Mouse (Mus musculus) erythroblast, embryonic 14.5 days (primary cell): ENCODE measurements around the gene Asz1. TPM values are rescaled to one million over a fixed set of nuclear protein-coding genes. Genes with fewer than 3 reads are reported as not detected.

Experiments used
- H3K27me3 ChIP-seq: 2 replicates; pipeline ENCODE4 v1.6.1; 2012; ENCODE audit warnings: inconsistent platforms; ENCODE audit not compliant: control insufficient read depth
- H3K36me3 ChIP-seq: 2 replicates; pipeline ENCODE4 v1.6.1; 2012; ENCODE audit warnings: mild to moderate bottlenecking, inconsistent platforms; ENCODE audit not compliant: control insufficient read depth
- H3K4me1 ChIP-seq: 2 replicates; pipeline ENCODE4 v1.6.1; 2012; ENCODE audit warnings: inconsistent platforms; ENCODE audit not compliant: control insufficient read depth
- H3K4me3 ChIP-seq: replicated peaks from 2 replicates; pipeline ENCODE3; 2012; ENCODE audit warnings: moderate library complexity, mild to moderate bottlenecking, inconsistent platforms
- H3K9me3 ChIP-seq: 2 replicates; pipeline ENCODE4 v1.6.1; 2012; ENCODE audit warnings: low read length, inconsistent platforms, mixed read lengths; ENCODE audit not compliant: control insufficient read depth
- GATA1 ChIP-seq: IDR thresholded peaks from 2 replicates; pipeline ENCODE4 v1.6.1; 2012; ENCODE audit warnings: low read length, inconsistent platforms, mixed read lengths
- TAL1 ChIP-seq: IDR thresholded peaks from 3 replicates; pipeline ENCODE4 v1.6.1; 2012; ENCODE audit warnings: low read length, inconsistent platforms, mixed read lengths
- polyA plus RNA-seq: library from polyadenylated mRNA; stranded (reverse); fragments of >175 nt; gene quantifications from 2 replicates; pipeline ENCODE4 v1.2.3, GENCODE M21; 2012

The Asz1 gene
- not detected in 2 replicates for polyA plus RNA-seq

DNA sequence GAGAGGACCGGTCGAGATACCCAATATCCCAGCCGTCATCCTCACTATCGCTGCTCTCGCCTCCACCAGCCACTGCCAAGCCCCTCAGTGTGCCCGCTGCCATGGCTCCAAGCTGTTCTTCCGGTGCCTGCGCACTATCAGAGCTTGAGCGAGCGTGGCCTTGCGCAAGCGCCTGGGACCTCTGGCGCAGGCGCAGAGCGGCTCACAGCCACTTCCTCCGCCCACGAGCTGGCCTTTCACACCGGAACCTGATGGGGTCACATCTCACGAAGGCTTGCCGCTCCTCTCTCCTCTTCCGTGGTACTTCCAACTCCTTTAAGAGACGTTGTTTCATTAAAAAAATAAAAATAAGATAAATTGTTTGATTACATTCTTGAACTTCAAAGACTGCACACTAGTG is at the start of gene Asz1:
Gene Asz1, minus strand, starts transcription at position 128 of the 400 bp plus-strand sequence.
- TF ChIP-seq TAL1 (no peak), GATA1 (no peak)

DNA sequence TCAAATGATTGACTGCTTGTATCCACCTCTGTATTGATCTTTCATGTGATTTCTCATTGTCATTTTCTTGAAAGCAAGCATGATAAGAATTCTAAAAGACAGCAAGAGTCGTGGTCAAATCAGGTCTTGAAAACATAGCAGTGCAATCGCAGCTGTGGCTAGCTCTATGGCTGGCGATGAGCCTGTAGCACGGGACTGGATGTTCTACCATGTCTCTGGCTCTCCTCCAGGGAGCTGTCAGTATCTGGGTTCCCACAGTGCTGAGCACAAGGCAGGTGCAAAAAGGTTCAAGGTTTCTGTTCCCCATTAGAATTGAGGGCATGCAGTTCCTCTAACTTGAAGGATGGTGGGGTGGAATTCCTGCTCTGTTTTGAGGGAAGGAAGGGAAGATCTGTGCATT is 44.2 kb upstream of the Asz1 start:
- no peak overlapping the region for H3K4me3 ChIP-seq
- TF ChIP-seq TAL1 (no peak), GATA1 (no peak)
- no peaks in the 10 kb centered on the region for H3K9me3 ChIP-seq
- no peaks in the 10 kb centered on the region for H3K36me3 ChIP-seq
- H3K27me3 ChIP-seq: no peaks in the 10 kb centered on the region
- no peaks in the 10 kb centered on the region for H3K4me1 ChIP-seq

More for the DNA sequence above, at the start of gene Asz1:
- no peaks in the 10 kb centered on the region; the same call in 1 of the 2 replicates for H3K9me3 ChIP-seq
- H3K36me3 ChIP-seq: no peaks in the 10 kb centered on the region
- no peak within 1 kb of the TSS for H3K4me3 ChIP-seq
- H3K4me1 ChIP-seq: no peaks in the 10 kb centered on the region
- H3K27me3 ChIP-seq: no peaks in the 10 kb centered on the region

GRCm38 (mm10) chr6:18135246-18135645 is 26.4 kb upstream of the Asz1 start:
- no peaks in the 10 kb centered on the region for H3K36me3 ChIP-seq
- no peak overlapping the region for H3K4me3 ChIP-seq
- H3K4me1 ChIP-seq: no peaks in the 10 kb centered on the region
- H3K9me3 ChIP-seq: no peaks in the 10 kb centered on the region
- no peaks in the 10 kb centered on the region for H3K27me3 ChIP-seq
- TF ChIP-seq GATA1: no peak
- TF ChIP-seq TAL1: no peak

- Histone ChIP-seq H3K4me1 (no peaks in the 10 kb centered on the region), H3K9me3 (no peaks in the 10 kb centered on the region), H3K36me3 (no peaks in the 10 kb centered on the region), H3K27me3 (no peaks in the 10 kb centered on the region), H3K4me3 (no peak overlapping the region)
- TF ChIP-seq GATA1: no peak
- TF ChIP-seq TAL1: no peak
Observed at GRCm38 (mm10) chr6:18128059-18128458, 19.2 kb upstream of the Asz1 start.

DNA sequence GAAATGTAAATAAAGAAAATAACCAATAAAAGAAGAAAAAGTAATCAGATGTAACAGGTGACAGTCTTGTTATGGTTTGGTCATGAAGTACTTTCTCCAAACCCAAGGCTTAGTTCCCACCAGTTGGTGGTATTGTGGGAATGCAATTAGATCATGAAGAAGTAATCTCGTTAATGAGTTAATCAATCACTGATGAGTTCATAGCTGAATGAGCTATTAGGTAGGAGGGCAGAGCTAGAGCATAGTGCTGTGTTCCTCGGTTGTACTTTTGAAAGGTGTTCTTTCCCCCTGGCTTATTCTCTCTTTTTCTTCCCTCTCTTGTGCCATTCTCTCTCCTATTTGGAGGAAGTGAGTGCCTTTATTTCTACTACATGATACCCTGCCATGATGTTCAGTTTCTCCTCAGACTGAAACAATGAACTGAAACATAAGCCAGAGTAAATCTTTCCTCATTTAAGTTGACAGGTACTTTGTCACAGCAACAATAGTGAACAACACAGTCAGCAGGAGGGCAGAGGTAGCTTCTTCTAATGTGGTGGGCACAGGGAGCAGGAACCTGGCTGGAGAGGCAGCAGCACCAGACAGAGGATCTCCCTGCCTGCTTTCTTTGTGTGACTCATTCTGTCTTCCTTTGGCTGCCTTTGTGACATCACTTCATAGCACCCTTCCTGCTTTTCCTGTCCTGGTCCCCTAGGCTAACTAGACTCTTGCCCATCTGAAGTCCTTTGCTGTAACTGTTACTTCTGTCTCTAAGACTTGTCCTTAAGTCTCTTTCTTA is 18.5 kb upstream of the Asz1 start:
- Histone ChIP-seq H3K36me3 (no peaks in the 10 kb centered on the region), H3K4me3 (no peak overlapping the region), H3K9me3 (no peaks in the 10 kb centered on the region), H3K27me3 (no peaks in the 10 kb centered on the region), H3K4me1 (no peaks in the 10 kb centered on the region)
- TF ChIP-seq GATA1: no peak
- no peak for TF ChIP-seq TAL1

- Histone ChIP-seq H3K36me3 (no peaks in the 10 kb centered on the region), H3K9me3 (no peaks in the 10 kb centered on the region), H3K4me1 (no peaks in the 10 kb centered on the region), H3K27me3 (no peaks in the 10 kb centered on the region), H3K4me3 (no peak overlapping the region)
- TF ChIP-seq TAL1: no peak
- TF ChIP-seq GATA1: no peak
Observed at GRCm38 (mm10) chr6:18096861-18097260, 12.0 kb downstream of the Asz1 start.

DNA sequence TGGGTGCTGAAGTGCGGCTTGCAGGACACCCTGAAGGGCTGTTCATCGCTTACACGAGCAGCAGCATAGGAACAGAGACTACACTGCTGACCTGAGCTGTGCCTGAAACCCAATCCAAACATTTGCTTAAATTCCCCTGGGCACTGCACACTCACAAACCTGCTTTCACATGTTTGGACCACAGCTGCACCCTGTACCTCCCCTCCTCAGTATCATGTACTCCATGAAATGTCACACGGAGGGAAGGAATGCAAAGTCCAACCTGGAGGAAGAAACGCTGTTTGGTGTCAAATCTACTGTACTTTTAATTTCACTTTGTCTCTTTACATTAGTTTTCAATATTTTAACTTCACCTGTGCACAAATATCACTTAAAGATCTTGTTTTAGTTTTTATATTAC is 19.8 kb downstream of the Asz1 start:
- H3K4me3 ChIP-seq: no peak overlapping the region
- no peaks in the 10 kb centered on the region for H3K4me1 ChIP-seq
- no peaks in the 10 kb centered on the region for H3K9me3 ChIP-seq
- no peaks in the 10 kb centered on the region for H3K36me3 ChIP-seq
- no peak for TF ChIP-seq GATA1
- no peak for TF ChIP-seq TAL1
- H3K27me3 ChIP-seq: no peaks in the 10 kb centered on the region

DNA sequence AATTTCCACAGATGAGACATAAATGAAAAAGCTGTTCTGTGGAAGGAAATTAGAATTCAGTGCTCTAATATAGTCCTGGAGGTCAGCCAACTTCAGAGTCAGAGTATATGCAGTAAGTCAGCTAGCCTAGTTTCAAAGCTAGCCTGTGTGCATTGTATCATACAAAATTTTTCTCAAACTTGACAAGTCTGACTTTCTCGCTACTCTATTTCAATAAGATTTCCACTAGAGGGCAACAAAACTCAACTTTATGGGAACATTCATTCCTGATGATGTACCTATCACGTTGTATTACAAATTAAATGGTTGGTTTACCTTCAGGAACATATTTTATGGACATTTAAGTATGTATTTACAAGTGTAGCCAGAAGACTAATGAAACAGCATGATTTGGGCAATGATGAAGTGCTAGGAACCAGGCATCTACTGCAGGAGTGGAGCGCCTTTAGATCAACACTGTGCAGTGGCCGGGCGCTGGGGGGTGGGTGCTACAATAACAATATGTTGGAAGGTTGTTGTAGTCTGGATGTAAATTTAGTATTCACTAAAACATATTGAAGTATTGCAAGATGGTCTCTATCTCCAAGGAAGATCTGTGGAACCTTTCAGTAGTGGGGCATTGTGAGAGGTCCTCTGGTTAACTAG is 21.6 kb downstream of the Asz1 start:
- Histone ChIP-seq H3K4me3 (no peak overlapping the region), H3K9me3 (no peaks in the 10 kb centered on the region), H3K36me3 (no peaks in the 10 kb centered on the region), H3K4me1 (no peaks in the 10 kb centered on the region), H3K27me3 (no peaks in the 10 kb centered on the region)
- TF ChIP-seq TAL1: no peak
- TF ChIP-seq GATA1: no peak

- Histone ChIP-seq H3K4me1 (no peaks in the 10 kb centered on the region), H3K27me3 (no peaks in the 10 kb centered on the region), H3K9me3 (no peaks in the 10 kb centered on the region), H3K4me3 (no peak overlapping the region), H3K36me3 (no peaks in the 10 kb centered on the region)
- TF ChIP-seq TAL1 (no peak), GATA1 (no peak)
Observed at GRCm38 (mm10) chr6:18078615-18079014, 30.2 kb downstream of the Asz1 start.

DNA sequence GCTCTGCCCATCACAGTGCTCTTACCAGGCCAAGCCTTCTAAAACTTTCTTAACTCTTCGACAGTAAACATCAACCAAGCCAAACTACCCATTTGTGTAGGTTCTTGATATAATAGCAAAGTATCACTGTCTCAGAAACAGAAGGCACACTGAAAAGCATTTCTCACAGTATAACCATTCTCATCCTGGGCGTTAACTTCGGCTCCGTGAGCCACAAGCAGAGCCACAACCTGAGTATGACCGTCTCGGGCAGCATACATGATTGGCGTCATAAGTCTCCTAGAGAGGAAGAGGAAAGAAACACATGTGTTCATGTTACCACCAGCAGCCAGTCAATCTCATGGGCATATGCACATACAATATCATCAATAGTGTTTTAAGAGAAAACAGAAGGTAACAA is 31.9 kb downstream of the Asz1 start:
- TF ChIP-seq TAL1 (no peak), GATA1 (no peak)
- Histone ChIP-seq H3K27me3 (no peaks in the 10 kb centered on the region), H3K36me3 (no peaks in the 10 kb centered on the region), H3K4me3 (no peak overlapping the region), H3K9me3 (no peaks in the 10 kb centered on the region), H3K4me1 (no peaks in the 10 kb centered on the region)
